Mouse (Mus musculus): ENCODE measurements around the gene Nos2.

DNA sequence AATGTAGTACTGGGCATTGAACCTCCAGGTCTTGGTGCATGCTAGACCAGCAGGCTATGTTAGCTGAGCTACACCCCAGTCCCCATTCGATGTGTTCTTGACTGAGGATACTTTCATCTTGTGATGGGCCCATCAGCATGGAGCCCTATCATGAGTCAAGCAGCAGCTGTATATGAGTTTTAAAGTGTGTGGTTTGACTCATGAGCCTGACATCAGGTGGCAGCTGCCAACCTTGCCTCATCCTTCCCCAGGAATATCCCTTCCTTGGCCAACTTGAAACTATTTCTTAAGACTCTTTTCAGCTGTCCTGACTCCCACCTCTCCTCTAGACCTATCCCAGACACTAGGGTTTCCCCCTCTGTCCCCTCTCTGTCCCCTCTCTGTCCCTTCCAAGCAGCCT is 22.5 kb downstream of the Nos2 start:
- no peak for TF ChIP-seq CTCF (IDR thresholded peaks at IDR 0.05; ENCODE audit: low read depth, low read length)
- TF ChIP-seq POLR2A (IDR thresholded peaks at IDR 0.05; ENCODE audit: borderline replicate concordance, low read depth, low read length): no peak
